In the genomic region with DNA sequence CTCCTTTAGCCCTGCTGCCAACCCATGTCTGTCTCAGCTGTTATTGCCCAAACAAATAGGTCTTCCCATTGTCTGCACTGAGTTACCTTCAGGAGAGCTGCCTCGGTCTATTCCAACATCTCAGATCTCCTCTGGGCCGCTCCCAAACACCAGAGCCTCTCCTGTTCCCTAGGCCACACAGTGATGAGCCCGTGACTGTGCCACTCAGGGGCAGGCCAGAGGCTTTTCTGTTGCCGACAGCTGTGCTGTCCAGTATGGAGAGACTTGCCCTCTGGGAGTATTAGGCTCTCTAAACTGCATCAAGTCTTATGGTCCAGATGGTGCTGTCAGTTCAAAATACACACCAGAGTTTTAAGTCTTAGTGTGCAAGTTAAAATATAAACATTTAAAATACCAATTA, we compare ENCODE assay signal across 24 mouse cellular contexts.
DNase-seq lines count a peak whose midpoint lies in the region; ATAC-seq and TF ChIP-seq lines count a peak whose summit lies in the region.
"Had no signal": no experiment of that assay in that cellular context is flagged by ENCODE, and none has a peak within 500 bp of the region (broad histone marks: within the 10 kb centered on the region; RNA-seq: fewer than 3 reads in every experiment).

No protein-coding gene starts in this region.

- H3K36me3 ChIP-seq in kidney, adult 2 months (ENCODE audit: control insufficient read depth, insufficient read depth, low read length): peaks cover 5% of the 10 kb centered on the region; the same call in 1 of the 2 replicates
- 0 out of 2 replicates have a peak, but pooled peaks cover 3% of the 10 kb centered on the region for H3K36me3 ChIP-seq in neural tube, embryonic 13.5 days
- H3K36me3 ChIP-seq in neural tube, embryonic 15.5 days: no peaks in the 10 kb centered on the region
- H3K36me3 ChIP-seq: forebrain, embryonic 12.5 days; heart, embryonic 15.5 days; liver, embryonic 13.5 days; midbrain, embryonic 12.5 days had no signal

- H3K4me2 ChIP-seq in neural tube, embryonic 13.5 days: no peak overlapping the region
- no peak overlapping the region for H3K4me2 ChIP-seq in neural tube, embryonic 15.5 days
- H3K4me2 ChIP-seq: forebrain, embryonic 12.5 days; heart, embryonic 15.5 days; liver, embryonic 13.5 days; midbrain, embryonic 12.5 days had no signal

- H3K4me1 ChIP-seq in kidney, adult 2 months (ENCODE audit: control insufficient read depth, insufficient read depth, low read length): no peaks in the 10 kb centered on the region
- H3K4me1 ChIP-seq in neural tube, embryonic 13.5 days (replicated peaks): no peaks in the 10 kb centered on the region
- H3K4me1 ChIP-seq in neural tube, embryonic 15.5 days: no peaks in the 10 kb centered on the region
- H3K4me1 ChIP-seq: forebrain, embryonic 12.5 days; heart, embryonic 15.5 days; liver, embryonic 13.5 days; midbrain, embryonic 12.5 days had no signal

- no peaks in the 10 kb centered on the region for H3K27me3 ChIP-seq in kidney, adult 2 months (replicated peaks; ENCODE audit: control insufficient read depth, insufficient read depth, low read length)
- no peaks in the 10 kb centered on the region for H3K27me3 ChIP-seq in neural tube, embryonic 13.5 days
- H3K27me3 ChIP-seq in neural tube, embryonic 15.5 days (replicated peaks): no peaks in the 10 kb centered on the region
- H3K27me3 ChIP-seq: forebrain, embryonic 12.5 days; heart, embryonic 15.5 days; liver, embryonic 13.5 days; midbrain, embryonic 12.5 days had no signal

- no peak for TF ChIP-seq CTCF in kidney, adult 2 months (conservative IDR thresholded peaks at IDR 0.05; ENCODE audit: insufficient read depth, insufficient read length, low read depth, low read length)

- no peak overlapping the region for H3K4me3 ChIP-seq in kidney, adult 2 months (ENCODE audit: insufficient read depth, low read depth, low read length)
- H3K4me3 ChIP-seq in neural tube, embryonic 13.5 days: no peak overlapping the region
- no peak overlapping the region for H3K4me3 ChIP-seq in neural tube, embryonic 15.5 days (replicated peaks)
- H3K4me3 ChIP-seq: erythroblast, embryonic 14.5 days; forebrain, embryonic 12.5 days; heart, embryonic 15.5 days; liver, embryonic 13.5 days; midbrain, embryonic 12.5 days had no signal

- TF ChIP-seq POLR2A in kidney, adult 2 months (IDR thresholded peaks at IDR 0.05; ENCODE audit: low read depth, low read length): no peak

- no peak overlapping the region for H3K9ac ChIP-seq in neural tube, embryonic 13.5 days
- no peak overlapping the region for H3K9ac ChIP-seq in neural tube, embryonic 15.5 days (replicated peaks)
- H3K9ac ChIP-seq: forebrain, embryonic 12.5 days; heart, embryonic 15.5 days; liver, embryonic 13.5 days; midbrain, embryonic 12.5 days had no signal

- H3K9me3 ChIP-seq in neural tube, embryonic 13.5 days: no peaks in the 10 kb centered on the region
- H3K9me3 ChIP-seq in neural tube, embryonic 15.5 days (replicated peaks): no peaks in the 10 kb centered on the region
- H3K9me3 ChIP-seq: forebrain, embryonic 12.5 days; heart, embryonic 15.5 days; liver, embryonic 13.5 days; midbrain, embryonic 12.5 days had no signal

- WGBS in kidney, adult 2 months: 88% methylated on average over 4 of the region's 4 CpGs
- WGBS in neural tube, embryonic 13.5 days: 70% methylated on average over 4 of the region's 4 CpGs
- 69% methylated on average over 4 of the region's 4 CpGs for WGBS in neural tube, embryonic 15.5 days

- no peak overlapping the region for H3K27ac ChIP-seq in kidney, adult 2 months (ENCODE audit: insufficient read depth, low read depth, low read length)
- no peak overlapping the region for H3K27ac ChIP-seq in neural tube, embryonic 13.5 days (replicated peaks)
- no peak overlapping the region for H3K27ac ChIP-seq in neural tube, embryonic 15.5 days (replicated peaks)
- H3K27ac ChIP-seq: forebrain, embryonic 12.5 days; heart, embryonic 15.5 days; liver, embryonic 13.5 days; midbrain, embryonic 12.5 days had no signal

- peak; percentile 56 for ATAC-seq in neural tube, embryonic 13.5 days (ENCODE audit: low read depth)
- no peak for ATAC-seq in neural tube, embryonic 15.5 days (ENCODE audit: low FRiP score)

- peak; percentile 14 for DNase-seq in embryo, embryonic 11 days
- DNase-seq in embryo, embryonic 10 days (ENCODE audit: low spot score): no peak
- peak; percentile 6 for DNase-seq in kidney, adult 11 months
- DNase-seq in kidney, adult 2 months: no peak
- no peak for DNase-seq in c-Kit-positive CD71-positive TER-119-positive erythroid progenitor cells, embryonic 14.5 days (ENCODE audit: low spot score)
- DNase-seq: adrenal gland, postnatal 10 days; cerebellum, adult 2 months; gastrocnemius, postnatal 36 days; heart, postnatal 36 days; kidney, adult 18-20 months; kidney, postnatal 14 days; left cerebral cortex, postnatal 4 days; liver, embryonic 13.5 days; lung, adult 2 months; lung, postnatal 14 days; right cerebral cortex, postnatal 4 days; thymus, adult 2 months; thymus, postnatal 4 days had no signal

Comparison
In these comparisons a context has a peak if more than half of its experiments do, and no peak if none do; other contexts are left out.
1. DNase-seq: peak in embryo, embryonic 11 days (single experiment) and kidney, adult 11 months (single experiment); none in embryo, embryonic 10 days (single experiment), kidney, adult 2 months (single experiment) and c-Kit-positive CD71-positive TER-119-positive erythroid progenitor cells, embryonic 14.5 days (single experiment).